Mouse (Mus musculus) megakaryocyte, embryonic 14.5 days (primary cell): ENCODE data around the gene Endou.

Source experiments
- FLI1 ChIP-seq: IDR thresholded peaks from 2 replicates; pipeline ENCODE4 v1.6.1; 2012; ENCODE audit warnings: low read length, inconsistent platforms, mixed read lengths
- GATA1 ChIP-seq: IDR thresholded peaks from 3 replicates; pipeline ENCODE4 v1.6.1; 2012; ENCODE audit warnings: mixed read lengths, low read length, inconsistent platforms, borderline replicate concordance

DNA sequence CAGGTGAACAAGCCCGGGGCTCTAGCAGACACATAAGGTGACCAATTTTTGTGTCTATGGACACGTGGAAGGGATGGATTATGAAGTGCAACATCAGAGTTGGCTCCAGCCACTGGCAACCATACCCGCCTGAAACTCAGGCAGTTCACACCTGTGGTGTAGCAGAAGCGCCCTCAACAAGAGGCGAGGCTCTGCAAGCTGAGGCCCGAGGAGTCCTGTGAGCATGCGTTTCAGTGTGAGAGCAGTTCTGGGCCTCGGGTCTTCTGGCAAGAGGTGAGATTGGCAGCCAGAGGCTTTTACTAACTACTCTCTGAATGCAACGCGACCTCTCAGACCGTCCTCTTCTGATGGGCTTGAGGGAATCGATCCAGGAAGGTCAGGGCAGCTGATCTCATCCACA is 10.5 kb upstream of the Endou start:
- TF ChIP-seq GATA1, result no peak
- no peak for TF ChIP-seq FLI1
